Mouse (Mus musculus) urinary bladder, postnatal 4 days (tissue): ENCODE measurements around the gene Wdr48.

Experiments used
- DNase-seq, 2 experiments: peaks; one replicate each; pipeline ENCODE4 v3.0.0; 2021 to 2022; ENCODE audit warnings: low spot score in 2 of 2

Gene Wdr48

GRCm38 (mm10) chr9:119970221-119970620 lies 75.5 kb downstream of the Wdr48 start:
- DNase-seq, result peak; percentile 57 to 81

GRCm38 (mm10) chr9:119970763-119971656 lies 76.3 kb downstream of the Wdr48 start:
- no peak for DNase-seq

GRCm38 (mm10) chr9:119972166-119972565 lies 77.5 kb downstream of the Wdr48 start:
- DNase-seq, result no peak

GRCm38 (mm10) chr9:119972582-119972981 lies 77.9 kb downstream of the Wdr48 start:
- DNase-seq, result no peak

GRCm38 (mm10) chr9:119973281-119973680 lies 78.6 kb downstream of the Wdr48 start:
- no peak for DNase-seq

- DNase-seq, result no peak
These were observed 79.3 kb downstream of the Wdr48 start for GRCm38 (mm10) chr9:119973869-119974520.

GRCm38 (mm10) chr9:119974609-119975008 lies 79.9 kb downstream of the Wdr48 start:
- DNase-seq, result no peak

- DNase-seq, result no peak
These were observed 80.6 kb downstream of the Wdr48 start for GRCm38 (mm10) chr9:119975286-119975685.
